Mouse (Mus musculus) liver, embryonic 14.5 days (tissue): ENCODE measurements around the gene Arhgap24. TPM values are rescaled to one million over a fixed set of nuclear protein-coding genes. Genes with fewer than 3 reads are reported as not detected.
A peak's percentile ranks its signal among the peaks of the same experiment; 100 is the strongest.

ENCODE experiments used
- ATAC-seq: fragments of 200-750 bp; cut with Nextera tagmentation; 2 replicates; pipeline ENCODE4 v1.8.0; 2017; ENCODE audit warnings: moderate number of reproducible peaks, mild to moderate bottlenecking, moderate library complexity; ENCODE audit not compliant: insufficient read depth
- DNase-seq, 3 experiments: peaks; one replicate each; pipeline ENCODE4 v3.0.0-alpha.2; 2012 to 2013; ENCODE audit warnings: low read depth in 3 of 3, low spot score in 3 of 3
- H3K27ac ChIP-seq: fragments of 300-500 bp; sonication (generic); 2 replicates; pipeline ENCODE4 v1.5.1; 2014; ENCODE audit warnings: moderate library complexity, mild to moderate bottlenecking, control low read depth, inconsistent platforms
- H3K27me3 ChIP-seq: fragments of 300-500 bp; sonication (generic); 2 replicates; pipeline ENCODE4 v1.6.1; 2014; ENCODE audit warnings: mild to moderate bottlenecking, low read length, moderate library complexity; ENCODE audit not compliant: control insufficient read depth, insufficient read depth
- H3K36me3 ChIP-seq: fragments of 300-500 bp; sonication (generic); replicated peaks from 2 replicates; pipeline ENCODE4 v1.6.1; 2014; ENCODE audit warnings: low read depth; ENCODE audit not compliant: control insufficient read depth, insufficient read depth
- H3K4me1 ChIP-seq, 2 experiments: fragments of 200-500 bp in 1 of 2; fragments of 300-500 bp in 1 of 2; sonication (generic) in 1 of 2; replicated peaks; 2 replicates each; pipeline ENCODE4 v1.6.1; 2012 to 2014; ENCODE audit warnings: antibody characterized with exemption in 1 of 2, inconsistent platforms in 1 of 2, low read length in 1 of 2; ENCODE audit not compliant: control insufficient read depth in 2 of 2, insufficient read depth in 2 of 2
- H3K4me2 ChIP-seq: fragments of 300-500 bp; sonication (generic); 2 replicates; pipeline ENCODE4 v1.6.1; 2014; ENCODE audit warnings: low read depth, mild to moderate bottlenecking, control low read depth, moderate library complexity
- H3K4me3 ChIP-seq, 2 experiments: fragments of 200-500 bp in 1 of 2; fragments of 300-500 bp in 1 of 2; sonication (generic) in 1 of 2; 2 replicates each; pipeline ENCODE4 v1.5.1; 2012 to 2014; ENCODE audit warnings: low read depth in 2 of 2, low read length in 2 of 2, mild to moderate bottlenecking in 2 of 2, control low read depth in 1 of 2, inconsistent platforms in 1 of 2, moderate library complexity in 1 of 2; ENCODE audit not compliant: insufficient read depth in 1 of 2
- H3K9ac ChIP-seq: fragments of 300-500 bp; sonication (generic); replicated peaks from 2 replicates; pipeline ENCODE4 v1.6.1; 2014; ENCODE audit warnings: mild to moderate bottlenecking, control low read depth, moderate library complexity
- H3K9me3 ChIP-seq: fragments of 300-500 bp; sonication (generic); 2 replicates; pipeline ENCODE4 v1.6.1; 2016; ENCODE audit warnings: low read length, mixed read lengths; ENCODE audit not compliant: control insufficient read depth
- CTCF ChIP-seq: IDR thresholded peaks from 2 replicates; pipeline ENCODE4 v1.5.1; 2016; ENCODE audit warnings: antibody characterized with exemption, low read depth, control low read depth
- EP300 ChIP-seq: IDR thresholded peaks from 2 replicates; pipeline ENCODE4 v1.6.1; 2016; ENCODE audit warnings: antibody characterized with exemption, low read depth
- WGBS: fragments of 180-500 bp; shearing (Covaris S2); extraction: QIAGEN DNeasy Blood & Tissue Kit; methylation state at CpG from one replicate; pipeline ENCODE4 v1.1.7; 2014; ENCODE audit not compliant: insufficient replicate concordance; 5-methylcytosine and 5-hydroxymethylcytosine counted together
- polyA plus RNA-seq, 2 experiments: library from polyadenylated mRNA; depleted of rRNA in 1 of 2; stranded (reverse) in 1 of 2; unstranded in 1 of 2; fragments of >200 nt; fragmentation: Nextera tagmentation in 1 of 2; extraction: Ambion mirVana in 1 of 2; gene quantifications; 2 replicates each; pipeline versions ENCODE4 v1.2.1 to v1.2.3; 2012 to 2014

Gene Arhgap24
- polyA plus RNA-seq, 2 experiments, result 1.8 to 2.1 TPM

- no peak for ATAC-seq
- H3K4me3 ChIP-seq, result no peak overlapping the region
- H3K4me1 ChIP-seq, result no peaks in the 10 kb centered on the region
- H3K27ac ChIP-seq, result no peak overlapping the region
- TF ChIP-seq CTCF, result no peak
- no peak for TF ChIP-seq EP300
- DNase-seq, result no peak
- no peak overlapping the region for H3K9ac ChIP-seq
- no peaks in the 10 kb centered on the region for H3K36me3 ChIP-seq
- no peaks in the 10 kb centered on the region for H3K9me3 ChIP-seq
- H3K27me3 ChIP-seq, result no peaks in the 10 kb centered on the region
- 61% methylated on average over 6 of the region's 6 CpGs for WGBS
- no peak overlapping the region for H3K4me2 ChIP-seq
Observed at GRCm38 (mm10) chr5:102757040-102757439, 275.8 kb downstream of the Arhgap24 start.

- Histone ChIP-seq H3K36me3 (no peaks in the 10 kb centered on the region), H3K9me3 (no peaks in the 10 kb centered on the region), H3K4me1 (no peaks in the 10 kb centered on the region), H3K27ac (no peak overlapping the region), H3K9ac (no peak overlapping the region), H3K4me3 (no peak overlapping the region), H3K27me3 (no peaks in the 10 kb centered on the region), H3K4me2 (no peak overlapping the region)
- no peak for ATAC-seq
- TF ChIP-seq CTCF, result no peak
- no peak for TF ChIP-seq EP300
- WGBS, result 58% methylated on average over 10 of the region's 10 CpGs
- no peak for DNase-seq
Observed at GRCm38 (mm10) chr5:102765694-102766093, 284.5 kb downstream of the Arhgap24 start.

GRCm38 (mm10) chr5:102766311-102767057 is 285.3 kb downstream of the Arhgap24 start:
- no peaks in the 10 kb centered on the region for H3K9me3 ChIP-seq
- WGBS, result 51% methylated on average over 6 of the region's 6 CpGs
- H3K4me3 ChIP-seq, result no peak overlapping the region
- no peaks in the 10 kb centered on the region for H3K27me3 ChIP-seq
- no peak overlapping the region for H3K9ac ChIP-seq
- no peak overlapping the region for H3K27ac ChIP-seq
- DNase-seq, result peak in 1 of 3 experiments; percentile 3
- TF ChIP-seq EP300, result no peak
- TF ChIP-seq CTCF, result peak; percentile 69
- no peaks in the 10 kb centered on the region for H3K36me3 ChIP-seq
- H3K4me2 ChIP-seq, result no peak overlapping the region
- no peaks in the 10 kb centered on the region for H3K4me1 ChIP-seq
- ATAC-seq, result no peak

- WGBS, result 62% methylated on average over 4 of the region's 4 CpGs
- H3K4me3 ChIP-seq, result no peak overlapping the region
- H3K4me1 ChIP-seq, result no peaks in the 10 kb centered on the region
- no peaks in the 10 kb centered on the region for H3K9me3 ChIP-seq
- H3K27me3 ChIP-seq, result no peaks in the 10 kb centered on the region
- no peak for DNase-seq
- no peaks in the 10 kb centered on the region for H3K36me3 ChIP-seq
- ATAC-seq, result no peak
- TF ChIP-seq CTCF (no peak), EP300 (no peak)
- H3K4me2 ChIP-seq, result no peak overlapping the region
- H3K27ac ChIP-seq, result no peak overlapping the region
- H3K9ac ChIP-seq, result no peak overlapping the region
Observed at GRCm38 (mm10) chr5:102767058-102767444, 285.9 kb downstream of the Arhgap24 start.

GRCm38 (mm10) chr5:102767822-102768221 is 286.6 kb downstream of the Arhgap24 start:
- WGBS, result 61% methylated on average over 7 of the region's 7 CpGs
- Histone ChIP-seq H3K9me3 (no peaks in the 10 kb centered on the region), H3K27me3 (no peaks in the 10 kb centered on the region), H3K27ac (no peak overlapping the region), H3K9ac (no peak overlapping the region), H3K36me3 (no peaks in the 10 kb centered on the region), H3K4me3 (no peak overlapping the region), H3K4me1 (no peaks in the 10 kb centered on the region), H3K4me2 (no peak overlapping the region)
- no peak for DNase-seq
- ATAC-seq, result no peak
- TF ChIP-seq CTCF (no peak), EP300 (no peak)
